Mouse (Mus musculus) frontal cortex, adult 2 months (tissue): Measurements from ENCODE around the gene Trmt5. TPM values are rescaled to one million over a fixed set of nuclear protein-coding genes. Genes with fewer than 3 reads are reported as not detected.
A peak's percentile ranks its signal among the peaks of the same experiment; 100 is the strongest.

Source experiments
- DNase-seq, 2 experiments: peaks; one replicate each; pipeline ENCODE4 v3.0.0; 2022; ENCODE audit warnings: low spot score in 1 of 2; ENCODE audit errors: extremely low spot score in 1 of 2
- polyA plus RNA-seq: library from polyadenylated mRNA; depleted of rRNA; stranded (reverse); fragments of >200 nt; gene quantifications from 2 replicates; pipeline ENCODE4 v1.2.3, GENCODE M21; 2012; rRNA removed

Gene Trmt5
- 13.6 and 15.5 TPM in 2 replicates for polyA plus RNA-seq

DNA sequence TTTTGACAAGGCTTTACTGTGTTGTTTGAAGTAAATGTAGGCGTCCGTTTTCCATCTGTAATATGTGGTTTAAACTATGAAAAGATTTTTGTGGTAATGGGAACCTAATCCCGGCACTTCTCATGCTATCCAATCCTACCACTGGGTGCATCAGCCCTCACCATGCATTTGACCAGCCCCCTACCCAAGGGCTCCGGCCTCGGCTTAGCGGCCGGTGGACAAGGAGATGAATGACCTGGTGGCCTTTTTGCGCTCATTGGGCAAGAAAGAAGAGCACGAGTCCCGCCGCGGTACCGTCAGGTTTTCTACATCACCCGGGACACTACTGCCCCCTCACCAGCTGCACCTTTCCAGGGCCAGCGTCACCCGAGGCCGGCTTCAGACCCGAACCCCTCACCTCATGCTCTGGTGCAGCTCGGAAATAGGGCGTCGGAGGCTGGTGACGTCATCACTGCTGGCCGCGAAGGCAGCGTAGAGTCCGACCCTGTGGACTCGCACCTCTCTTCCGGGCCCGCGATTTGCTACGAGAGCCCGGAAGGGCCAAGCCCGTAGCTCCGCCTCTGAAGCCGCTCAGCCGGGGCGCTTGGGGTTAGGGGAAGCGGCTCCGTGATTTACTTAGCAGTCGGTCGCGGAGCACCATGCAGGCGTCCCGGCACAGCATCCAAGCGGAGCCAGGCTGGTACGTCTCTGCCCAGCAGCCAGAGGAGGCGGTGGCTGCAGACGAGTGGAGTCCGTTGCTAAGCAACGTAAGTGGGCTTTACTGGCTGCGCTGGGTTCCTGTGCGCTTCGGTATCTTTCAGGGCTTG, at the start of gene Trmt5, which contains the start of gene Slc38a6:
TSS of gene Trmt5 (minus strand) at position 424 of the 806 bp plus-strand sequence.
TSS of gene Slc38a6 (plus strand) at position 493 of the 806 bp plus-strand sequence.
- peak; percentile 82 to 92 for DNase-seq

DNA sequence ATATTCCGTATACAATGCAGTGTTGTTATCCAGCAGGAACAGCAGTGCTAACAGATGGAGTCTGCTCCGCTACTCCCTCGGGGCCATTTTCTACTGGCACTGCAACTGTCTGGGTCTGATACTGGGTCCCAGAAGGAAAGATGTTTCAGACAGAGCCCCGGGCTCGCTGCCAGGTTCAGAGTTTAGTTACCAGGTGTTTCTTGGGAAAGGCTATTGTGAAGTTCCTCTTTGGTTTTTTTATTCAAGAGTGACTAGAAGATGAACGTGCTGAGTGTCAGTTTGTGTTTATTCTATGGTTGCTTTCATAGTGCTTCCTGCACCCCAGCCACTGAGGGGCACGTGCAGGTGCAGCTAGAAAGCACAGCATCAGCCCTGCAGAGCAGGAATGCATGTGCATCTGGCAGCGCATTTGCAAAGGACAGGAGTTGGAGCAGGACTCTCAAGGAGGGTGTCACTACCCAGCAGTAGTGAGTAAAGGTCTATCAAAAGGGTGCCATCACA, 47.6 kb upstream of the Trmt5 start:
- DNase-seq, result no peak

DNA sequence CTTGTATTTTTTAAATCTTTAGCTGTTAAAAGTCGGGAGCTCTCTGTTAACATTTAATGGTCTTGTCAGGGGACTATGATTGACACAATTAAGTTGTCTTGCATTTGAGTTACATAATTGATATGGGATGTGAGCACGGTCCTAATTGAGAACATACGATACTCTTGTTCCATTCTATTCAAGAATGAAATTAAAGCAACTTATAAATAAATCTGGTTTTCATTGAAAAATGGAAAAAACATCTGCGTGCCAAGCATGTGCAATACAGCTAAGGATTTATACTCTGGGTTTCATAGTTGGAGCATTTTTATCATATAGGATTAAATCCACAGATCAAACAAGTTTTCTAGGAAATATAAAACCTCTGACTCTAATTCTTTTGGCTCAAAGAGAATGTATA, 46.2 kb upstream of the Trmt5 start:
- no peak for DNase-seq

DNA sequence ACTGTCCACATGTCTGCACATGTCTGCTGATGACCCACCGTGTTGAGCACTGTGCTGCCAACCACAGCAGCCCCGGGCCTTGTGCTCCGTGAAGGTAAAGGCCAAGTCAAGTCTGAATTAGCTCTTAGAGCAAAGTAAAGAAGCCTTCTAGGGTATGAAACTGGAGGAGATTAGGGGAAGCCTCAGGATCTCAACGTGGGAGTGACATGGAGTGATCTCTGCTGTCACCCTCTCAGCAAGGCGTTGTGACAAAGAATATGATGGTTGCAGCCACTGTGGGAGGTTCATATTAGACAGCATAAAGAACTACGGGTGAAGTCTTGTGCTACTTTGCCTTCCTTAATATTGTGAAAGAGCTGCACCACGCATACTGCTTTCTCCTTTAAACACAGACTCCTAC, 43.7 kb upstream of the Trmt5 start:
- DNase-seq, result no peak

DNA sequence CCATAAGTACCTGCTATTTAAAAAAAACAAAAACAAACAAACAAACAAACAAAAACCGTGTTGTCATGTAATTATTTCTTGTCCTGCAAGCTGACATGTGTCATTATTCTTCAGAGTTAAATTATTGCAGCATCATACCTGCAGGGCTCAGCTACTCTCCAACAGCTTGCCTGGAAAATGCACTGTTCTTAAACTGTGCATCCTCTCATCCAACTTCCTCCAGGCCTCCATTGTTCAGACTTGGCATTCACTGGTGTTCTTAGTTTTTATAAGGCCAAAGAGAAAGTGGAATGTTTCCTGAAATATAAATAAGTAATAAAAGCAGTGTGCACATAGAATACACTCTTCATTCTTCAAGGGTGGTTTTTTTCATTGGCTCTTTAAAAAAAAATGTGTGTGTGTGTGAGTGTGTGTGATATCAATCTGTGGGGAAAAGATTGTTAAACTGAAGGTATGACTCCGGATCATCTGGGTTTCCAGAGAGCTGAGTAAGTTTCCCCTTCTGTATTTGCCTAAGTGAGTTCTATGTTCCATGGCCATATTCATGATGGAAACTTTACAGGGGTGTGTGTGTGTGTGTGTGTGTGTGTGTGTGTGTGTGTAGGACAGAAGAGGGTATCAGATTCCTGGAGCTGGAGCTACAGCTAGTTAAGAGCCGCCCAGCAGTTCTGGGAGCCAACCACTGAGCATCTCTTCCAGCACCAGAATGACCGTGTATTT, 42.1 kb upstream of the Trmt5 start:
- no peak for DNase-seq

DNA sequence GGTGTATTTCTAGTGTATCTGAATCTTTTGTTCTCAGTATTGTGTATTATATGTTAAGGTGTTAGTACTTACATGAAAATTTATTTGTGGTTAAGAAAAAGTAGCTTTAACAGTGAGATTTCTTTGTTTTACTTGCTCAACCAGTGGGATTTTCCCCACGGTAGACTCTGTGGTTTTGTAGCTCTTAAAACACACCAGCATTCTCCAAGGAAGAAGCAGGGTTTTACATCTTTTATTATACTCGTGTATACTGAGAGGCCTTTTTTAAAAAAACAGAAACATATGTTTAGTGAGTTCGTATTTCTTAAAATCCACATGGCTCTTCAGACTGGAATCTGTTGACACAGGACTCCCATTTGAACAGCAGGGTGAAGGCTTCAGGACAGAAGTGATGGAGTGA, 40.9 kb upstream of the Trmt5 start:
- no peak for DNase-seq

DNA sequence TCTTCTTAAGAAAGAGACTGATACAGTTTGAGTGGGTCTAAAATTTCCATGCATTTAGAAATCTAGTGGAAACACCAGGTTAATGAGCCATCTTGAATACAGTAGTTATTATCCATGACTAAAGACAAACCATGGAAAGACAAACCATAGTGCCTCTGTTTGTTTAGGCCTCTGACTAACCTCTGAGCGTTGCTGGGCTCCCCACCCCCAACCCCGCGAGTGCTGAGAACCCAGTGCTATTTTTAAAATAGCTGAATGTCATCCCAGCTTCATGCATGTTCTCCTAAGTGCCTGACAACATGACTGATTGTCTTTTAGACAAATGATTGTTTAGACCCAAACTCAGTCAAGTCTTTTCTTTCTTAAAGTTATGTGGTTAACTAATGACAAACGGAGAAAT, 39.1 kb upstream of the Trmt5 start:
- DNase-seq, result no peak

DNA sequence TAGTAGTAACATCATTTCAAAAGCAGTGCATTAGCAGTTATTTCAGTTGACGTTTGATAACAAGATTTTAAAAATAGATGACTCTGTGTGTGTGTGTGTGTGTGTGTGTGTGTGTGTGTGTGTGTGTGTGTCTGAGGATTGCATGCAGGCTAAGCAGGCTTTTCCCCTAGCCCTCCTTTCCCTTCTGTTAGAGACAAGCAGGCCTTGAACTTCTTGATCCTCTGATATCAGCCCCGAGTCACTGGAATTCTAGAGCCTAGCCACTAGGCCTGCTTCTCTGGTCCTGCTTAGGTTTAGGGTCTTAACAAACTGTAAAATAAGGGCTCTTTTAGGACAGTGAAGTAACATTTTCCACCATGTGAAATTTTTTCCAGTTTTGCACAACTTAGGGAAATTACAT, 38.7 kb upstream of the Trmt5 start:
- DNase-seq, result no peak

DNA sequence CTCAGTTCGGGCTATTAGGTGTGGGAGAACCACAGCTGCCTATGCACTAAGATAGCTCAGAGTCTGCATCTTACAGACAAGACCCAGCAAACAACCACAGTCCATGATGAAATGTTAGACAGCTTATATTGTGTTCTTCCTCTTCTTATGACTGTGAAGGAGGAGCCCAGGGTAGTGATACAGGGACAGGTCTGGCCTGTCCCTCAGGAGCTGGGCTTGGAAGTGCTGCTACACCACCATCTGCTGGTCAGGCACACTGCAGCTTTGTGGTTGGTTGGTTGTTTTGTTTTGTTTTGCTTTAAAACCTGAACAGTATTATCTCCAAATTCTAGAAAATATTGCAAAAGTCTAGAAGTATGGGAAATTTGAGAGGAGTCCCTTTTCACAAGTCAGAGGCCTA, 38.2 kb upstream of the Trmt5 start:
- peak in 1 of 2 experiments; percentile 13 for DNase-seq

DNA sequence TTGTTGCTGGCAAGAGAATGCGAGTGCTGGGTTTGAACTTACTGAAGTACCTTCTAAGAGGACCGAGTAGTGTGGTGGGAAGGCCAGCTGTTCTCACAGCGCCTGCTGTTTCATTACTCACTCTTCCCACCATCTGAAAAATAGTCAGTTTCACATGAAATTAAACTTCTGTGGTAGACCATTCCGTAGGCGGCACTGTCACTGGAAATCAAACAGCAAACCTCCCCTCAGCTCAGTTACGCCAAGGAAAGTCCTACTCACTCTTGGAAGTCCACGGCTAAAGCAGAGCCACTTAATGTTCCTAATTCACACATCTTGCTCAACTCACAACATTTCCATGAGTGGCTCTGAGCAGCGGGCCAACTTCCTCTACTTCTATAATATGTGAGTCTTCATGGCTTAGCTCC, 37.7 kb upstream of the Trmt5 start:
- peak; percentile 43 to 66 for DNase-seq

DNA sequence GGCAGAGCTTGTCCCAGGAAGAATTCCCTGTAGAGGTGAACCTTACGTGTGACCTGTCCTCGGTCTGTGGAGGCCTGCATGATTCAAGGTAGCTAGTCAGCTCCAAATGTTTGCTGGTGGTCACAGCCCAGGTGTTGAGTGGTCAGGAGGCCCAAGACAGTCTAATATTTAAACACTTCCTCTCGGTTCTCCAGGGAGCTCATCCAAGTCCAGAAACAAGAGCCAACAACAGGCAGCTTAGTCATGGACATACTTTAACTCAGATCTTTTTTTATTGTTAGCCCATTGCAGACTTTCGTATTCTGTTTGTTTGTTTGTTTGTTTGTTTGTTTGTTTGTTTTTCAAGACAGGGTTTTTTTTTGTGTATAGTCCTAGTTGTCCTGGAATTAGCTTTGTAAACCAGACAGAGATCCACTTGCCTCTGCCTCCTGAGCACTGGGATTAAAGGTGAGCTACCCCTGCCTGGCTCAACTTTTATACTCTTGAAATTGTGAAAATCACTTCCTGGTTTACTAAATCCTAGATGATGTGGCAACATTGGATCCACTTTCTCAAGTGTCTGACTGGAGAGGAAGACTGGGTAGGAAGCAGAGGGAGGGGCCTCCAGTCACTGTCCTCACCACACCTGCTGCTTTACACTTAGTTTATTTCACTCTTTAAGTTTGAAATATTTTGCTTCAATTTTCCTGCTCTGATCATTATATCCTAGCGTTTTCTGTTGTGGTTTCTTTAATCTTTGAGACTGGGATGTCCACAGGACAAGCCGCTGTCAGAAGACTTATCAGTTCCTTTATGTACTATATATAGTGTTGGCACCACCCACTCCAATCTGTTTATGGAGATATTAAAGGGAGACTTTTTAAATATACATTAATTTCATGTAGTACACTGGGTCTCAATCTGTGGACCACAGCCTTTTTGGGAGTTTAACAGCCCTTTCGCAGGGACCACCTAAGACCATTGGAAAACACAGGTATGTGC, 31.5 kb upstream of the Trmt5 start:
- DNase-seq, result no peak

DNA sequence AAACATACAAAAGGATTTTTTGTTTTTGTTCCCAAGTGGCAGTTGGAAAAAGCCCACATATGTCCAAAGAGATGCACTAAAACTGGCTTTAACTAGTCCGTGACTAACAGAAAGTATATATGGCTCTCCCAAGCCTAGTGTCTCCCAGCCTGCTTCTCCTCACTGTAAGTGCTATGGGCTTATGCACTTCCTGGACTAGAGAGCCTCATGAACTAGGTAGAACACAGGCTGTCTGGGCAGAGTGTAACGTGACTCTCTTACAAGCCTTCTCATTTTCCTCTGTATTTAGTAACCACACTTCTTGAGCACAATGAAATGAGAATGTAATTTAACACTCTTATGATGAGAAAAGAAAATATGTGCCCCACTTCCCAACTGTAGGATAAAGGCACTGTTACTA, 22.2 kb upstream of the Trmt5 start:
- DNase-seq, result no peak

DNA sequence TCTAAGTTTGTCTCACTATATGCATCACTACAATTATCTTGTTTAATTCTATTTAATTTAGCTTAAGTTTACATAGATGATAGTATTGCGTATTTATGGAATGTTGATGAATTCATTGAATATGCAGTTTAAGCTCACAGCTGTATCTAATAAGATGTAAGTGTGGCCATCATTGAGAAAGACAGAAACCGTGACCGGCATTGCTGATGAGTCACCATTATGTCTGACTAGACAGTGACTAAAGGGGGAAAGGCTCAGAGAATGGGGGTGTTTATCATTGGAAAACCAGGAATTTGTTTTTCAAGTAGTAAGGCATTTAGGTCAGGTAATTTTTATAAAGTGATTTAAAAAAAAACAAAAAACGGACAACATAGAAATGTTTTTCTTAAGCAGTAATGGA, 21.2 kb upstream of the Trmt5 start:
- no peak for DNase-seq

DNA sequence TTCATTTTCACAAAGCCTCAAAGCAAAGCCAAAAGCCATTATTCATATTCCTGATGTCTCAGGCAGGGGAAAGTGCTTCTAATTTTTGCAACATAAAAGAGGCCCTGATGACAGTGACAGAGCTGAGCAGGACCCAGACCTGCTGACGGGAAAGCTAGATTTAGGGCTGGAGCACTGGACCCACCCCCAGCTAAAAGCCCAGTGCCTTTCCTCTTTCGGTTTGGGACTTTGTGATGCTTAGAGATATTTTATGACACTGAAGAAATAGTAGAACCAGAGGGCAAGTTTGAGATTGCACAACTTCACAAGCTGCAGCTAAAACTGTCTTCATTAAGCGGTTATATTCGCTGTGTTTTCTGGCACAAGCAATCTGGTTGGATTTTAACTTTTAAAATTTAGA, 18.1 kb upstream of the Trmt5 start:
- no peak for DNase-seq

DNA sequence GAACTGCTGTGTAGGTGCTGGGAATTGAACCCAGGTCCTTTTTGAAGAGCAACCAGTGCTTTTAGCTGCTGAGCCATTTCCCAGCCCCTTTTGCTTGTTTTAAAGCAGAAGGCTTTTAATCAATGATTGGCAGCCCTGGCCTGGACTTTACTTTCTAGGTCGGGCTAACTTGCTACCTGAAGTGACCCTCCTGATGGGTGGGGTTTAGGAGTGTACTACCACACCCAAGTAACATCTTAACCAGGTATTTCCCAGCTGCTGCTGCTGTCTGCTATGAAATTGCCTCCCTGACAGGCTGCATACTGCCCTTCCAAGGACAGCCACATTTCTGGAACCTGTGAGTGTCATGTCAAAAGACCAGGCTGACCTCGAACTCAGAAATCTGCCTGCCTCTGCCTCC, 14.0 kb upstream of the Trmt5 start:
- DNase-seq, result no peak

DNA sequence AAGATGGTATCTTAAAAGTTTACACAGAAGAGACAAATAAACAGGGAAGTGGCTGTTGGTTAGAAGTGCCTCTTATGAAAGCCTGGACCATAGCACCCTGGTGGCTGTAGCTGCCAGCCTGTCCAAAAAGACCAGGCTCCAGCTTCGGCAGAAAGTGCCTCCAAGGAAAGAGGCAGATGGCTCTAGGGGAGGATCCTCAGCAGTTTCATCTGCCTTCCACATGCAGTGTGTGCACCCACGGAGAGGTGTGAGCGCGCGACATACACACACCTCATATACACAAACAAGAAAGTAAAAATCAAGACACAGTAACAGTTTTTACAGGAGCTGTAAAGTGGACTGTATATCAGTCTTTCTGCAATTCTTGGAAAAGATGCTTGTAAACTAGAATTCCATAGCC, 12.1 kb upstream of the Trmt5 start:
- no peak for DNase-seq

DNA sequence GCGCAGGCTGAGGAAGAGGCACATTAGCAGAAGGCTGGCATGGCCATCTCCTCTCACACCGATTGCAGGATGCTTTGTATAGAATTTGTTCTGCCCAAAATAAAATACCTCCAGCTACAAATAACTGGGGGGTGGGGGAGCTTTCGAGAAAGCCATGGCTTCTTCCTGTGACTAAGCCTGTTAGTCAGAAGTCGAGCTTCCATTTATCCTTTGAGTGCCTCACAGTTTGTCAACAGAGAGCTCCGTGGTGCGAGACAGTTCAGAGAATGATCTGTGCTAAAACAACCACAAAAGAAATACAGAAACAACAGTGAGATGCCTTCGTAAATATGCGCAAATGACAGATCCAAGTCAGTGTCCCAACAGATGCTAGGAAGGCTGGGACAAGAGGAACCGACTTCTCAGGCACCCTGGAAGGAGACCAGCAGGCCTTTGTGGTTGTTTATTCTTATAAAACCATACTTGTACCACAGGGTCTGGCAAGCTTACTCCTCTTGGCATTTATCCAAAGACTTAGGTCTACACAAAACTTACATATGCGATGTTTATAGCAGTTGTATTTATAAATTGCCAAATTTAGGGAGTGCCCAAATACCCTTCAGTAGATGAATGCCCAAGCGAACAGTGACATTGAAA, 9.1 kb upstream of the Trmt5 start:
- DNase-seq, result no peak

DNA sequence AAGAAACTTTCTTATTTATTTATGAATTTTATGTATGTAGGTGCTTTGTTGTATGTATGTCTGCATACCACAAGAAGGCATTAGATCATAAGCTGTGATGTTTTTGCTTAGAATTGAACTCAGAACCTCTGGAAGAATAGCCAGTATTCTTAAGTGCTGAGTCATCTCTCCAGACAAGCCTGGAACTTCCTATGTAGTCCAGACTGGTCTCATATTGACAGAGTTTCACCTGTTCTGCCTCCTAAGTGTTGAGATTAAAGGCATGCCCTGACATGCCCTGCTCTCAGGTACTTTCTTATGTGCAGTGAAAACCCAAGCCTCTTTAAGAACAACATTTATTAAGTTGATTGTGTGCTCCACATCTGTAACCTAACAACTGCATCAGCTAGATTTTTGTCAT, 8.4 kb upstream of the Trmt5 start:
- DNase-seq, result no peak

DNA sequence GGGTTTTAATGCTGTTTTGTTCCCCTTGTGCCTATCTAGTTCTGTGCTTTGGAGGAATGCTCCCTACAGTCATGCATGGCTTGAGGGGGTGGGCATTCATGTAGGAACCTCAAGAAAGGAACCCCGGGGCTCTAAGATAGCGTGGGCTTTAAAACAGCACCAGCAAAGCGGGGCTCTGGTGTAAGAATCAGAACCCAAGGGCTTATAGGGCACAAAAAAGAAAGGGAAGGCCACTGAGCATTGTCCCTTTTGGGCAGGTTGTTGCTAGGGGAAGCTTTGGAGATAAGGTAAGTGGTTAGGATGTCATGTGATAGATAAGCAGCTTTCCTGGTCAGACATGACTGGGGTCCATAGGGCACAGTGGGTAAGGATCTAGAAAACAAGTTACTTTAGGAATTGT, 2.1 kb upstream of the Trmt5 start:
- DNase-seq, result no peak

DNA sequence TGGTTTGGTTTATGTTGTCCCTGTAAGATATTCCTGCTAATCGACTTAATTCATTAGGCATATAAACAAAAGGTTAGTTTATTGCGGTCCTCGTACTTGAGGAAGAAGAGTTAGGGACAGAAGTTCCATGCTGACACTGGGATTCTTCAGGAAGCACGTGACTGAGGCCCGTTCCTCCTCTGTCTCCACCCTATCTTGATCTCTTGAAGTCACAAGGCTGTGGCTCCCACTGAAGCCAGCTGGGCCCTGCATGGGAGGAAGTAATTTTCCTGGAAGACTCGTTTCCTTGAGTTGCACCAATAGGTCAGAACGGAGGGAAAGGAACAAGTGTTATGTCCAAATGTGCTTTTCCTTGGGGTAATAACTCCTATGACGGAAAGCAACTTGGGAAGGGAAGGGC, 1.1 kb upstream of the Trmt5 start:
- DNase-seq, result no peak
